Mouse (Mus musculus) gonadal fat pad, adult 2 months (tissue): ENCODE data around the gene Sspo. TPM values are rescaled to one million over a fixed set of nuclear protein-coding genes. Genes with fewer than 3 reads are reported as not detected.

ENCODE experiments used
- DNase-seq: peaks from one replicate; pipeline ENCODE4 v3.0.0-alpha.2; 2012; ENCODE audit warnings: low read depth
- polyA plus RNA-seq: library from polyadenylated mRNA; depleted of rRNA; stranded (reverse); fragments of >200 nt; gene quantifications from 2 replicates; pipeline ENCODE4 v1.2.3, GENCODE M21; 2012; rRNA removed

Sspo gene
- polyA plus RNA-seq, 1 experiment = 1.5 TPM

DNA sequence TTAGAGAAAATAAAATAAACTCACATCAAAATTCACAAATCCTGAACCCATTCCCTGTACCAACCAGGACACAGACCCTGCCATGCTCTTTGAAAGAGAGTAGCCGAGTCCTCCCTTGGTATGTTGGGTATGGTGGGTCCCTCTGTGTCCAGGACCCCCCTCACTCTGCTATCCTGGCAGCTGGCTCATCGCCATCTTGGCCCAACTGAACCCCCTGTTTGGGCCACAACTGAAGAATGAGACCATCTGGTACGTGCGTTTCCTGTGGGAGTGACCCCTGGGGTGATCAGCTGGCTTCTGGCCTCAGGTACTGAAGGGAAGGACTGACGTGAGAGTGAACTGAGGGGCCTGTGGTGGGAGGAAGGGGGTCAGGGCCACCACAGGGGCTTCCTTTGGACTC, 91.8 kb downstream of the Sspo start:
- DNase-seq = no peak

DNA sequence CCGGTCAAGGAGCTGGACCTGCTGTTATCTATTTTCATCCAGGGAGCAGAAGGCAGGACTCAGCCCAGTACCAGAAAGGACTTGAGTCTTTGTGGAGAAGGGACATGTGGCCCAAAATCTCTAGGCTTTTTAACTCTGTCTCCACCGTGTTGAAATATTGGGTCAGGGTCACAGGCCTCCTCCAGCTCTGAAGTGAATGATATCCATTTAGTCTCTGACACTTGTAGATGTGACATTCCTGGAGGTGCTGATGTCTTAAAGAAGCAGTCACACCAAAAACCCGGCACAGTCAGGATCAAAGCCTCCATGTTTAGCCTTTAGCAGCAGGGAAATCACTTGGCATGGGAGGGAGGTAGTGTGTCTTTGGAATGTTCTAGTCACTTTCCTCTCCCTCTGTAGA, 92.7 kb downstream of the Sspo start:
- no peak for DNase-seq

DNA sequence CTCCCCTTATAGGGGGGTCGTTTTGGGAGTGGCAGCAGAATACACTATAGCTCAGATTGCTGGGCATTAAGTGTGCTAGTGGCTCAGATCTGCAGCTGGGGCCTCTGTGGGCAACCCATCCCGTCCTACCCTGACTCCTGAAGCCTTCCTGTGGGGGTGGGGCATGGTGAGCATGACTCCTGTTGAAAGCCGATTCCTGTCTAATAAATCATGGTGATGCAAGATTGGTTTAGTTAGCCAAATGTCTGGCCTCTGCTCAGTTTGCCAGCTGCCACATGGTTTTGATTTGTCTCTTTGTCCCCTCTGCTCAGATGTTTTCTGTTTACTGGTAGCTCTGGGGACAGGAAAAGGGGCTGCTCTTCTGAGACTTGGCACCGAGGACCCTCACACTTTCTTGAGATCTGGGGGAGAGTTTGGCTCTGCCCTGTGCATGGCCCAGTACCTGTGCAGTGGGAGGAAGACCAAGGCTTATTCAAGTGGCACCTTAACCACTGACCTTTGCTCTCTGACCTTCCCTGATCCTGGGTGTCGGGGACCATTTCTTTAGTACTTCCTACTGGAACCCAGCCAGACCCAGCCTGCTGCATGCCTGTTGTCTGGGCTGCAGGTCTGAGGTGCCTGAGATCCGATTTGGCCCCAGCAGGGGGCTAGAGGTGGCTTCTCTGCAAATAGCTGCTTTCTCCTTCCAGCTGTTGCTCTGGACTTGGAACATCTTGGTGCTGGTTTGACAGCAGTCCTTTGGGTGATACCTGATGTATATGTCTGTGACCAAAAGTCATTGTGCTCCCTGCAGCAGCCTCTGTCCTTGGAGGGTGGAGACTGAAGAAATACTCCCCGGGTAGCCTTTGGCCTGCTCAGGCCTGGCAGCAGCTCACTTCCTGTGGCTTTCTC, 93.8 kb downstream of the Sspo start:
- DNase-seq = no peak

DNA sequence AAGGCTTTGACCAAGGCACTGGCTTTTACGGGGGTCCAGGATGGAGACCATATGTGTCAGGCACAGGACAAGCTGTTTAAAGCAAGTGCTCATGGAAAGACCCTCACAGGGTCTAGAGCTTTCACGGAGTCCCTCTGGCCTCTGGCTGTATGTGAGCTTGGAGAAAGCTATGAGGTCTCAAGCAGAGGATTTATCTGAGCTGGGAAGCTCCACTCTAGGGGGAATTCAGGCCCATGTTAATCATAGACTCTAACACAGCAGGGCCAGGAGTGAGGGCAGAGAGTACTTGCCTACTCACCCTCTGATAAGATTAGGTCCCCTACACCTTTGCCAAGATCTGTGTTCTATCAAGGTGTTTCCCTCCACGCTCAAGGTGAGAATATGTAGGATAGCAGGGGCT, 94.6 kb downstream of the Sspo start:
- no peak for DNase-seq

DNA sequence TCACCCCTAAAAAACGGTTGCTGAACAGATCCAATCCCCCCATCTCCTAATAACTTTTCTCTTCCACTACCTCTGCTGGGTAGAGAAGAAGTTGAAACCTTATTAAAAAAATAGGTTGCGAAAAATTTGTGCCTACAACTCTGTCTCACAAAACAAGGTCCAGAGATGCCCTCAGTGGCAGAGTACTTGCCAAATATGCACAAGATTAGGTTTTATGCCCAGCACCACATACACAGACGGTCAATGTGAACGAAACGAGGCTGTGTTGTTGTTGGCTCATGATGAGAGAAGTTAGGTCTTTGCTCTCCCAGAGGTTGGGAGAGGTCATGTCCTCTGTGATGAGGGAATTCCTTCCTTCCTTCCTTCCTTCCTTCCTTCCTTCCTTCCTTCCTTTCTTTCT, 97.2 kb downstream of the Sspo start:
- no peak for DNase-seq

DNA sequence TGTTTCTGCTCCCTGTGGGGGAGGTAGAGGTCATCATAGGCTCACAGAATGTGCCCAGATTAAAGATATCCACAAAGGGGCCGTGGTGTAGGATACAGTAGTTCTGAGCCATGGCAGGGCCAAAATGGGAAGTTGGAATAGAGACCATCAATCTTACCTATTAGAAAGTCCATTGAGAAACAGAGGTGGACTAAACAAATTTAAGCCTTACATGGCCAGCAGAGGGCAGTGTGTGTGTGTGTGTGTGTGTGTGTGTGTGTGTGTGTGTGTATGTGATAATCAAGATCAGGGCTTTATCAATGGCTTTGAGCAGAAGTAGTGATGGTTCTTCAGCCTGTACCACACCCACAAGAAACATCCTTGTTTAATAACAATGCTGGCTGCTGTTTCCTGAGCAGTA, 98.2 kb downstream of the Sspo start:
- DNase-seq = no peak

DNA sequence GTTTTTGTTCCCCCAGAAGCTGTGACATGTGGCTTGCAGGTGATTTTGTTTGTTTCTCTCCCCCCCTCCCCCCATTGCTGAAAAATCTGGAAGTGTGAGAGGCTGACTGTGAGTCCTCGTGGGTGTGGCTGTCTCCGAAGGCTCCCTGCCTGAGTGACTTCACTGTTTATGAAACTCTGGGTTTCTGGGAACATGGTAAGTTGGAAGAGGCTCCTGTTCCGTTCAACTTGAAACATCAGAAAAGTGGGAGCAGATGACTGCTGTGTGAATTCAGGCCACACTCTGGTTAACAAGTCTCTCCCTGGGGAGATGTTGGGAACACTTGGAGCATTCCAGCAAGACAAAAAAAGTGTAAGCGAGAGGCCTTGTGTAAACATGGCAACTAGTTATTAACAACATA, 98.8 kb downstream of the Sspo start:
- no peak for DNase-seq

DNA sequence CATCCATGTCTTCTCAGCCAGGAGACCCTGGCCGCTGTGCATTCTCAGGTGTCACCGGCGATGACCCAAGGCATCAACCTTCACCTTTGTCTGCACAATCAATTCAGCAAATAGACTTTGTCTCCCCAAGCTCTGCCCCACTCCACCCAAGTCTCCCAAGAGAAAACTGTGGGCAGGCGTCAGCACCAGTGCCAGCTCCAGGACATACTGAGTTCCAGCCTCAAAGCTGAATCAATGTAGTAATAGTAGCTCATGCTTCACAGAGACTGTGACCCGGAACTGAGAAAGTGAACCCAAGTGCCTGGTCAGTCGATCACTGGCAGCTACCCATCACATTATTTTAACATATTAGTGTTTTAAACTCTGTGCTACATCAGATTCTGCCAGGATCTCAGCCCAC, 100.3 kb downstream of the Sspo start:
- no peak for DNase-seq

Other genes with a start within 250 kb of the Sspo start
- gene Krba1, start 52.6 kb upstream of the Sspo start, polyA plus RNA-seq = 16.9 and 17.8 TPM in 2 replicates
- 18.0 and 22.4 TPM in 2 replicates for gene Zfp467, start 2.4 kb upstream of the Sspo start, polyA plus RNA-seq
- 83.1 and 86.2 TPM in 2 replicates for gene Atp6v0e2, start 89.4 kb downstream of the Sspo start, polyA plus RNA-seq
- gene Lrrc61, start 106.6 kb downstream of the Sspo start, polyA plus RNA-seq = 29.5 and 36.8 TPM in 2 replicates
- gene Rarres2, start 124.6 kb downstream of the Sspo start, polyA plus RNA-seq = 191 and 319 TPM in 2 replicates
- gene Gm45021, start 141.4 kb downstream of the Sspo start, polyA plus RNA-seq = not detected in 2 replicates
- gene Repin1, start 145.7 kb downstream of the Sspo start, polyA plus RNA-seq = 51.0 and 53.2 TPM in 2 replicates
- not detected in 2 replicates for gene Gm44965, start 145.7 kb downstream of the Sspo start, polyA plus RNA-seq
- 5.1 and 5.6 TPM in 2 replicates for gene Zfp775, start 153.8 kb downstream of the Sspo start, polyA plus RNA-seq
- 0.71 and 0.81 TPM in 2 replicates for gene AI854703, start 178.5 kb downstream of the Sspo start, polyA plus RNA-seq
- 3.9 and 4.5 TPM in 2 replicates for gene Gimap8, start 199.0 kb downstream of the Sspo start, polyA plus RNA-seq
- gene Gimap9, start 227.9 kb downstream of the Sspo start, polyA plus RNA-seq = 2.1 and 2.3 TPM in 2 replicates
- 9.8 and 13.8 TPM in 2 replicates for gene Gimap4, start 236.3 kb downstream of the Sspo start, polyA plus RNA-seq